Mouse (Mus musculus): ENCODE results near the gene Arhgap9. TPM values are rescaled to one million over a fixed set of nuclear protein-coding genes. Genes with fewer than 3 reads are reported as not detected.

Gene Arhgap9
- polyA plus RNA-seq, 1 experiment from 2014 or later = not detected

DNA sequence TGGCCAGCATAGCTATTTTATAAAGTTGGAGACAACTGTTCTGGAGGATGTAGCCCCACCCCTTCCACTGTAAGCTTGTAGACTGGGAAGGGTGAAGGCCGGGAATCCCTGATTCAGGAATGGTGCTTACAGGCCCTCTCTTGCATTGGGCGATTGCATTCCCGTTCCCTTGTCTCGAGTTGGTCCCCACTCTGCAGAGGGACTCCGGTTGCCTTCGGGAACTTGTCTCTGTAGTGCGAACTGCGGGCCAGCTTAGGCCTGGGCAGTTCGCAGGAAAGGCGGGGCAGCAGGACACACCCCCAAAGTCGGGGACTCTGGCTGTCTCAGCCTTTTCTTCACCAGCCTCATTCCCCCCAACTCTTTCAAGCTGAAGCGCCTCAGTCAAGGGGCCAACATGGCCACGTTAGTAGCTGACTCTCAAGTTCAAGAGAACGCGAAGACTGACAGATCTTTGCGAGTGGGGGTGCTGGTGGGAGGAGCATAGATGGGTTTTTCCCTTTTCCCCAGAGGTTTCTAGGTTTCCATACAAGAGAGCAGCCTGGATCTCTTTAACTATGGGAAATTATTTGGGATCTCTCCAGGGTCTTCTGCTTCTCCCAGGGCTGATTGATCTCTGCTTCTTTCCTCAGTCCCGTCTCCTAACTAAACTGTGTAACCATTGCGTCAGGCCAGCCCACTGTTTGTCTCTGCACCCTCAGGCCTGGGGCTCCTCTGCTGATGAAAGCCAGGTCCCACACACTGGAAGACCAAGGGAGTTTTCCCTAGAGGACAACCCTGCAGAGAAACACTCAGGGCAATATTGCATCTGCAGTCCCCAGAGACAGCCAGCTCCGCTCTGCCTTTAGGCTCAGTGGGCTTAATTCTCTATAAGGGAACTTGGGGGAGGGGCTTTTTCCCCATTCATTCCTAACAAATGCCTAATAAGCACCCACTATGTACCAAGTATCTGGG, 30.6 kb upstream of the Arhgap9 start:
- ATAC-seq (peak; percentile 15), DNase-seq (ENCODE audit: low read depth, low spot score) (no peak)
- H3K27me3 ChIP-seq = no peaks in the 10 kb centered on the region
- no peak for TF ChIP-seq CTCF (IDR thresholded peaks at IDR 0.05)
- CTCF ChIA-PET = interaction anchor here (0.9 to 1.3 kb wide), 3 partner anchors 12 to 48 kb away, joined by 3 read pairs; no protein-coding TSS in a partner anchor
- POLR2A ChIA-PET = interaction anchor here (0.6 to 1.4 kb wide), 7 partner anchors 8 to 252 kb away, joined by 3 to 6 read pairs (median 4); partner anchors contain the start of gene Mars
- in situ Hi-C loops (cut with MboI; ENCODE audit: low pct_unique_long_range_greater_than_20kb) = loop anchor here (25.0 kb wide), 2 partner anchors 371 to 746 kb away; partner anchors contain the start of genes Nab2, Naca and Nemp1

DNA sequence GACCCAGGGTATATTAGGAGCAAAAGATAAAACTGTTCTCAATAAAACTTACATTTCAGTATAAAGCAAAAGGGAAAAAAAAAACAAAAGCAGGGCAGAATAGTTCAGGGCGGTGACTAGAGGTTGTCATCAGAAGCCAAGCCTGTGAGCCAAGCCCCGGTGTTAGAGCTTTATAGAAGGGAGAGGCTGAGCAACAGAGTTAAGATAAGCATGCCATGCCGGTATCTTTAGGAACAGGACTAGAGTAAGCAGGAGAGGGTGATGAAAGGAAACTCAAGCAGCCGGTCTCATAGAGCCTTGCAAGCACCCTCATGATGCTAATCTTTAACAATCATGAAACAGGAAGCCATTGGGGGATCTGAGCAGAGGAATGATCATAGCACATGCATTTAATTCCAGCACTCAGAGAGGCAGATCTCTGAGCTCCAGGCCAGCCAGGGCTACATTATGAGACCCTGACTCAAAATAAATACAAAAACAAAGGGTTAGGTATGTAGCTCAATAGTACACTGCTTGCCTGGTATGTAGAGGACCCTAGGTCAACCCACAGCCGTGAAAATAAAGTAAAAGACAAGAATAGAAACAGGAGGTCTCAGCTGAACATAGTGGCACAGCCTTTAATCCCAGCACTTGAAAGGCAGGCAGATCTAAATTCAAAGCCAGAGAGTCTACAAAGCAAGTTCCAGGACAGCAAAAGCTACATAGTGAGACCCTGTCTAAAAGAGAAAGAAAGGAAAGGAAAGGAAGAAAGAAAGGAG, 29.7 kb upstream of the Arhgap9 start:
- no peak for TF ChIP-seq CTCF (IDR thresholded peaks at IDR 0.05)
- in situ Hi-C loops (cut with MboI; ENCODE audit: low pct_unique_long_range_greater_than_20kb) = loop anchor here (25.0 kb wide), 2 partner anchors 370 to 745 kb away; partner anchors contain the start of genes Nab2, Naca and Nemp1
- ChIA-PET CTCF (interaction anchor here (1.0 to 1.3 kb wide), 2 partner anchors 13 to 47 kb away, joined by 3 read pairs; no protein-coding TSS in a partner anchor), POLR2A (interaction anchor here (1.0 to 1.4 kb wide), 3 partner anchors 9 to 19 kb away, joined by 3 to 4 read pairs (median 4); partner anchors contain the start of gene Mars)
- no peaks in the 10 kb centered on the region for H3K27me3 ChIP-seq
- no peak for DNase-seq (ENCODE audit: low read depth, low spot score)
- ATAC-seq = no peak

DNA sequence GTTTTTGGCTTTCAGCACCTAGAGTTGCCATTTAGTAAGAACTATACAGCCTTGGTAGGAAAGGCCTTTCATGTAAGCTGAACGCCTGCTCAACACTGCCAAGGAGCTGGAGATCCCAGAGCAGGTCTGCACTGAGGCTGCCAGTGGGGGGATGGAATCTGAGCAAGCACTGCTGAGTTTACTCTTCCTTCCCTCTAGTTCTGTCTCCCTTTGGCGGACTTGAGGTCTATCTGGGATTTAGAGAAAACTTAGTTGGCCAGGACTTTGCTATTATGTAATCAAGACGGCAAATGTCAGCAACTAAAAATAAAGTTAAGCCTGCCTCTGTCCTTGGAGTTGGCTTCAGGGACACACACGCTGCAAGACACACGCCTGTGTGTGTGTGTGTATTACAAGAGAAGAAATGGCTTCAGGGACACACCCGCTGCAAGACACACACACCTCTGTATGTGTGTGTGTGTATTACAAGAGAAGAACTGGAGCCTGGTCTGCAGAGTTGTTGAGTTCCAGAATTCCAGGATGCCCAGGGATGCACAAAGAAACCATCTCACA, 28.7 kb upstream of the Arhgap9 start:
- in situ Hi-C loops (cut with MboI; ENCODE audit: low pct_unique_long_range_greater_than_20kb) = loop anchor here (25.0 kb wide), 2 partner anchors 369 to 744 kb away; partner anchors contain the start of genes Nab2, Naca and Nemp1
- ChIA-PET CTCF (interaction anchor here (1.3 kb wide), 1 partner anchor 45 kb away, joined by 3 read pairs; no protein-coding TSS in a partner anchor), POLR2A (interaction anchor here (1.5 kb wide), 1 partner anchor 19 kb away, joined by 3 read pairs; no protein-coding TSS in a partner anchor)
- DNase-seq (ENCODE audit: low read depth, low spot score) (no peak), ATAC-seq (no peak)
- no peak for TF ChIP-seq CTCF (IDR thresholded peaks at IDR 0.05)
- no peaks in the 10 kb centered on the region for H3K27me3 ChIP-seq

GRCm38 (mm10) chr10:127293590-127294113, 28.1 kb upstream of the Arhgap9 start:
- in situ Hi-C loops (cut with MboI; ENCODE audit: low pct_unique_long_range_greater_than_20kb) = loop anchor here (25.0 kb wide), 2 partner anchors 369 to 744 kb away; partner anchors contain the start of genes Nab2, Naca and Nemp1
- CTCF ChIA-PET = no interaction called here
- POLR2A ChIA-PET = interaction anchor here (1.5 kb wide), 1 partner anchor 19 kb away, joined by 3 read pairs; no protein-coding TSS in a partner anchor
- DNase-seq (ENCODE audit: low read depth, low spot score) = no peak
- no peak for ATAC-seq
- no peak for TF ChIP-seq CTCF (IDR thresholded peaks at IDR 0.05)
- no peaks in the 10 kb centered on the region for H3K27me3 ChIP-seq

- no peak for TF ChIP-seq CTCF (IDR thresholded peaks at IDR 0.05)
- no peak for ATAC-seq
- in situ Hi-C loops (cut with MboI; ENCODE audit: low pct_unique_long_range_greater_than_20kb) = loop anchor here (25.0 kb wide), 2 partner anchors 367 to 742 kb away; partner anchors contain the start of genes Nab2, Naca and Nemp1
- DNase-seq (ENCODE audit: low read depth, low spot score) = no peak
- POLR2A ChIA-PET = interaction anchor here (1.0 kb wide), 1 partner anchor 16 kb away, joined by 3 read pairs; no protein-coding TSS in a partner anchor
- CTCF ChIA-PET = interaction anchor here (1.2 kb wide), 1 partner anchor 11 kb away, joined by 3 read pairs; no protein-coding TSS in a partner anchor
- no peaks in the 10 kb centered on the region for H3K27me3 ChIP-seq
Observed at GRCm38 (mm10) chr10:127294895-127295510, 26.8 kb upstream of the Arhgap9 start.

GRCm38 (mm10) chr10:127295986-127296794, 25.6 kb upstream of the Arhgap9 start:
- no peaks in the 10 kb centered on the region for H3K27me3 ChIP-seq
- POLR2A ChIA-PET = interaction anchor here (1.0 kb wide), 1 partner anchor 19 kb away, joined by 3 read pairs; no protein-coding TSS in a partner anchor
- no peak for DNase-seq (ENCODE audit: low read depth, low spot score)
- no peak for ATAC-seq
- in situ Hi-C loops (cut with MboI; ENCODE audit: low pct_unique_long_range_greater_than_20kb) = loop anchor here (25.0 kb wide), 2 partner anchors 366 to 741 kb away; partner anchors contain the start of genes Nab2, Naca and Nemp1
- TF ChIP-seq CTCF (IDR thresholded peaks at IDR 0.05) = no peak
- CTCF ChIA-PET = no interaction called here

DNA sequence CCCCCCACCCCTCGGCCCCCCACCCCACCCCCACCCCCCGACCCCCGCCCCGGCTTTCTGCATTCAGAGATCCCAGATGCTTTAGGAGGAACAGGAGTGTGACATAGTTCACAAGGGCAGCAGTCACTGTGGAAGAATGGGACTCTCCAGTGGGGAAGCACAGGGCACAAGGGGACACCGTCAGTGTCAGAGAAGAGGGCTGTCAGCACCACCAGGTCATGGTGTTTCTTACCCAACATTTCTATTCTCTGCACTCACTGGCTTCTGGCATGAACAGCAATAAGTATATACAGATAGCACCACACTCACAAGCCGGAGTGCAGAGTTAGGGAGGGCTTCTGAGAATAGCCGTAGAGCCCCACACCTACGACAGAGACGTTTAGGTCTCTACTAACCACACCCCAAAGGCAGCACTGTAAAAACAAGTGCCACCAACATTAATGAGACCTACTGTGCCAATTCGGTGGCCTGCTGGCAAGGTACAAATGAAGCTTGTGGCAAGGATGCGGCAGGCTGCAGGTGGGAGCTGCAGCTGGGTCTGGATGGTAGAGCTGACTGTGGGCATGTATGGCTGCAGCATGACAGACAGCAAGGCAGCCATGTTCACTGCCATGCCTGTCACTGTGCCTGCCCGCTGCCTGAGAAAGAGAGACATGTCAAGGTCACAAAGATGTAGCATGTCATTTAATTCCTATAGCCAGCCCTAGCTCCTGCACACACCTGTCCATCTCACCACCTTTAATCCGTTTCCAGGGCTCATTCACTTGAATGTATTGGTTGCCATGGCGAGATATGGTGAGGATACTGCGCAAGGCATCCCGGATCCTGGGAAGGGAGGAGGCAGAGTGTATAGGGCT, 24.5 kb upstream of the Arhgap9 start:
- in situ Hi-C loops (cut with MboI; ENCODE audit: low pct_unique_long_range_greater_than_20kb) = loop anchor here (25.0 kb wide), 2 partner anchors 365 to 740 kb away; partner anchors contain the start of genes Nab2, Naca and Nemp1
- no peak for DNase-seq (ENCODE audit: low read depth, low spot score)
- no peak for ATAC-seq

More for the DNA sequence above, 24.5 kb upstream of the Arhgap9 start:
- no peak for TF ChIP-seq CTCF (IDR thresholded peaks at IDR 0.05)
- CTCF ChIA-PET = interaction anchor here (1.0 to 1.1 kb wide), 2 partner anchors 11 to 15 kb away, joined by 3 to 5 read pairs; partner anchors contain the start of gene Mars
- POLR2A ChIA-PET = interaction anchor here (0.8 to 1.0 kb wide), 2 partner anchors 14 to 20 kb away, joined by 3 to 4 read pairs; no protein-coding TSS in a partner anchor
- no peaks in the 10 kb centered on the region for H3K27me3 ChIP-seq
